Mouse (Mus musculus) neural tube, embryonic 14.5 days (tissue): Measurements from ENCODE around the gene Adamts13. TPM values are rescaled to one million over a fixed set of nuclear protein-coding genes. Genes with fewer than 3 reads are reported as not detected.

Source experiments
- ATAC-seq: fragments of 200-750 bp; cut with Nextera tagmentation; 2 replicates; pipeline ENCODE4 v1.8.0; 2017; ENCODE audit warnings: low read depth, mild to moderate bottlenecking, moderate TSS enrichment, moderate library complexity
- H3K27ac ChIP-seq: fragments of 300-500 bp; sonication (generic); 2 replicates; pipeline ENCODE4 v1.5.1; 2014; ENCODE audit warnings: low read depth, mild to moderate bottlenecking, control low read depth, low read length, moderate library complexity, mixed read lengths
- H3K27me3 ChIP-seq: fragments of 300-500 bp; sonication (generic); 2 replicates; pipeline ENCODE4 v1.6.1; 2014; ENCODE audit warnings: low read length; ENCODE audit not compliant: control insufficient read depth, insufficient read depth
- H3K36me3 ChIP-seq: fragments of 300-500 bp; sonication (generic); 2 replicates; pipeline ENCODE4 v1.6.1; 2014; ENCODE audit warnings: low read length, mixed read lengths; ENCODE audit not compliant: control insufficient read depth, insufficient read depth
- H3K4me1 ChIP-seq: fragments of 300-500 bp; sonication (generic); 2 replicates; pipeline ENCODE4 v1.6.1; 2014; ENCODE audit warnings: low read length; ENCODE audit not compliant: control insufficient read depth, insufficient read depth
- H3K4me2 ChIP-seq: fragments of 300-500 bp; sonication (generic); 2 replicates; pipeline ENCODE4 v1.6.1; 2014; ENCODE audit warnings: mild to moderate bottlenecking, low read depth, low read length, control low read depth
- H3K4me3 ChIP-seq: fragments of 300-500 bp; sonication (generic); 2 replicates; pipeline ENCODE4 v1.5.1; 2014; ENCODE audit warnings: low read depth, low read length, control low read depth, mixed read lengths
- H3K9ac ChIP-seq: fragments of 300-500 bp; sonication (generic); replicated peaks from 2 replicates; pipeline ENCODE4 v1.6.1; 2014; ENCODE audit warnings: low read depth, mild to moderate bottlenecking, control low read depth, low read length, mixed read lengths
- H3K9me3 ChIP-seq: fragments of 300-500 bp; sonication (generic); 2 replicates; pipeline ENCODE4 v1.6.1; 2016; ENCODE audit warnings: low read length; ENCODE audit not compliant: control insufficient read depth
- WGBS: fragments of 180-500 bp; shearing (Covaris S2); extraction: QIAGEN DNeasy Blood & Tissue Kit; methylation state at CpG from one replicate; pipeline ENCODE4 v1.1.7; 2014; 5-methylcytosine and 5-hydroxymethylcytosine counted together
- polyA plus RNA-seq: library from polyadenylated mRNA; unstranded; fragments of >200 nt; fragmentation: Nextera tagmentation; extraction: Ambion mirVana; gene quantifications from 2 replicates; pipeline ENCODE4 v1.2.1, GENCODE M21; 2014

Adamts13 gene
- polyA plus RNA-seq, 1 experiment from 2014 or later = not detected

GRCm38 (mm10) chr2:27058751-27059150 lies 85.5 kb downstream of the Adamts13 start:
- Histone ChIP-seq H3K4me1 (peaks cover 5% of the 10 kb centered on the region; the same call in 1 of the 2 replicates), H3K27ac (no peak overlapping the region), H3K9me3 (no peaks in the 10 kb centered on the region), H3K9ac (no peak overlapping the region), H3K4me3 (no peak overlapping the region), H3K36me3 (no peaks in the 10 kb centered on the region), H3K27me3 (no peaks in the 10 kb centered on the region), H3K4me2 (no peak overlapping the region)
- no peak for ATAC-seq
- WGBS = 12% methylated on average over 12 of the region's 12 CpGs

- Histone ChIP-seq H3K9me3 (no peaks in the 10 kb centered on the region), H3K9ac (no peak overlapping the region), H3K27me3 (no peaks in the 10 kb centered on the region), H3K27ac (no peak overlapping the region), H3K4me1 (peaks cover 5% of the 10 kb centered on the region; the same call in 1 of the 2 replicates), H3K4me2 (no peak overlapping the region), H3K36me3 (no peaks in the 10 kb centered on the region), H3K4me3 (no peak overlapping the region)
- ATAC-seq = no peak
- 75% methylated on average over 9 of the region's 9 CpGs for WGBS
These were observed 86.0 kb downstream of the Adamts13 start for GRCm38 (mm10) chr2:27059187-27059586.

Other genes starting within 250 kb of the Adamts13 start
- not detected in 2 replicates for gene Abo, start 108.4 kb upstream of the Adamts13 start, polyA plus RNA-seq
- 17.5 and 19.1 TPM in 2 replicates for gene Surf6, start 70.5 kb upstream of the Adamts13 start, polyA plus RNA-seq
- 109 and 111 TPM in 2 replicates for gene Med22, start 62.7 kb upstream of the Adamts13 start, polyA plus RNA-seq
- gene Rpl7a, start 62.7 kb upstream of the Adamts13 start, polyA plus RNA-seq = 441 and 462 TPM in 2 replicates
- 46.3 and 49.5 TPM in 2 replicates for gene Surf2, start 57.0 kb upstream of the Adamts13 start, polyA plus RNA-seq
- 88.9 and 101 TPM in 2 replicates for gene Surf1, start 56.9 kb upstream of the Adamts13 start, polyA plus RNA-seq
- gene Surf4, start 39.5 kb upstream of the Adamts13 start, polyA plus RNA-seq = 87.1 and 116 TPM in 2 replicates
- 0.15 TPM in 1 of 2 replicates, not detected in the other for gene Stkld1, start 39.4 kb upstream of the Adamts13 start, polyA plus RNA-seq
- gene Rexo4, start 9.0 kb upstream of the Adamts13 start, polyA plus RNA-seq = 35.1 and 38.0 TPM in 2 replicates
- gene Cacfd1, start 36.5 kb downstream of the Adamts13 start, polyA plus RNA-seq = 86.5 and 94.9 TPM in 2 replicates
- gene Slc2a6, start 54.6 kb downstream of the Adamts13 start, polyA plus RNA-seq = 8.7 and 10.6 TPM in 2 replicates
- 0.17 and 0.22 TPM in 2 replicates for gene Mymk, start 98.8 kb downstream of the Adamts13 start, polyA plus RNA-seq
- gene Adamtsl2, start 106.0 kb downstream of the Adamts13 start, polyA plus RNA-seq = 5.9 and 9.0 TPM in 2 replicates
- gene Fam163b, start 169.1 kb downstream of the Adamts13 start, polyA plus RNA-seq = 8.7 and 11.0 TPM in 2 replicates
- gene Dbh, start 191.8 kb downstream of the Adamts13 start, polyA plus RNA-seq = 0.11 and 0.63 TPM in 2 replicates